Mouse (Mus musculus): ENCODE results near the gene Snhg11.

- TF ChIP-seq GATA1 (IDR thresholded peaks at IDR 0.05; ENCODE audit: low read length) (no peak), TAL1 (IDR thresholded peaks at IDR 0.05; ENCODE audit: low read length) (no peak)
These were observed 20.9 kb downstream of the Snhg11 start for GRCm38 (mm10) chr2:158396369-158396768.
